Mouse (Mus musculus): Measurements from ENCODE around the gene Prss56.

The Prss56 gene

GRCm38 (mm10) chr1:87186261-87187036 is 3.3 kb downstream of the Prss56 start:
- DNase-seq, result no peak

DNA sequence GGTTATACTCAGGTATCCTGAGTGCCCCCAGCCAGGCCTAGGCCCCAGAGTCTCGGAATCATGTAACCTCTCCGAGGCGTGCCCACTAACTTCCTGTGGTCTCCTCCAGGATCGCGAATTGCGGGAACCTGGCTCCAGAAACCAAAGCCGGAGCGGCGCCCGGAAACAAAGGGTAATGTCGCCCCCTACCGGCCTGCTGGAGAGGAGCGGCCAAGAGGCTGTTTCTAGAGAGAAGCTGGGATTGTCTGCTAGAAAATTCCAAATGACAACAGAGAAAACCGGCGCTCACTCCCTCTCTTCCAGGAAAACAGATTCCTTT is 3.9 kb downstream of the Prss56 start:
- DNase-seq, result peak; percentile 70

GRCm38 (mm10) chr1:87190429-87190828 is 7.3 kb downstream of the Prss56 start, which contains the start of gene Chrnd:
Gene Chrnd (plus strand): TSS chr1:87190607.
- no peak for DNase-seq

DNA sequence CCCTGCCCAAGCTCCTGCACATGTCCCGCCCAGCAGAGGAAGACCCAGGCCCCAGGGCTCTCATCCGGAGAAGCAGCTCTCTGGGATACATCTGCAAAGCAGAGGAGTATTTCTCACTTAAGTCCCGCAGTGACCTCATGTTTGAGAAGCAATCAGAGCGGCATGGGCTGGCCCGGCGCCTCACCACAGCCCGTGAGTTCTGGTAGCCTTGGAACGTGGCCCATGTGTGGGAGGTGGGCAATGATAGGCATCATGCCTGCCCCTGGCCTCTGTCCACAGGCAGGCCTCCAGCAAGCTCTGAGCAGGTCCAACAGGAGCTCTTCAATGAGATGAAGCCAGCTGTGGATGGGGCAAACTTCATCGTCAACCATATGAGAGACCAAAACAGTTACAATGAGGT is 14.2 kb downstream of the Prss56 start:
- no peak for DNase-seq

GRCm38 (mm10) chr1:87198119-87199065 is 15.3 kb downstream of the Prss56 start:
- DNase-seq, result no peak

GRCm38 (mm10) chr1:87200811-87201210 is 17.7 kb downstream of the Prss56 start:
- no peak for DNase-seq

- DNase-seq, result no peak
Measured at GRCm38 (mm10) chr1:87201848-87202247, 18.7 kb downstream of the Prss56 start.

DNA sequence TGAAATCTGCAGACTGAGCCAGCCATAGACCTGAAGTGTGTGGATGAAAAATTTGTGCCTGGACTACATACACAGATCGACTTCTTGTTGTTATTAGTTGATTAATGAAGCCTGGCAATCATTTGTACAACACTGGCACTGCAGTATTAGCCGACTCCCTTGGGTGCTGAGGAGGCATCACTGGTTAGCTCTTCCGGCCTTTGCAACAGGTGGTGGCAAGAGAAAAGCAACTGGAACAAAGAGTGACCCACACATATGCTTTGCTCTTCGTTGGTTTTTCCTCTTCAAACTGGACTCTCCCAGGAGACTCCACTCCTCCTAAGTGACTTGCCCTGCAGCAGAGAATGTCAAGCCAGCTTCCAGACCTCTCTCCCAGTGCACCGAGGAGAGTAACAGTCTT is 20.7 kb downstream of the Prss56 start:
- no peak for DNase-seq

- DNase-seq, result no peak
Measured at GRCm38 (mm10) chr1:87204465-87204864, 21.4 kb downstream of the Prss56 start, which contains the start of gene Chrng. Gene Chrng (plus strand): TSS chr1:87204657.

- no peak for DNase-seq
Measured at GRCm38 (mm10) chr1:87205038-87205437, 21.9 kb downstream of the Prss56 start.

DNA sequence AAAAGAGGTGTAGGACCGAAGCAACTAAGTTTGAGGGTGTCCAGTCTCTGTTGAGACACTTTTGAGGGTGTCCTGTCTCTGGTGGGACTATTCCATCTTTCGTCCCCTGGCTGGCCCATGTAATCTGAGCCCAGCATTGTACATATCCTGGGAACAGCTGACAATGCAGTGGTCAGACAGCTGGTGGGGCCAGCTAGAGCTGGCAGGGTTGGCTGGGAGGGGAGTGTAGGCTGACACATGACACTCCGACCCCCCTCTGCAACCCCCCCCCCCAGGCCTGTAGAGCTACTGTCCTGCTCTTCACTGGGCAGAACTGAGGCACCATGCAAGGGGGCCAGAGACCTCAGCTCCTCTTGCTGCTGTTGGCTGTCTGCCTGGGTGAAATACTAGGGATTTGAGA is 22.4 kb downstream of the Prss56 start:
- DNase-seq, result no peak

GRCm38 (mm10) chr1:87206339-87206738 is 23.2 kb downstream of the Prss56 start:
- no peak for DNase-seq

GRCm38 (mm10) chr1:87211431-87211830 is 28.3 kb downstream of the Prss56 start:
- DNase-seq, result no peak

- DNase-seq, result peak; percentile 93
Measured at GRCm38 (mm10) chr1:87213735-87214704, 30.9 kb downstream of the Prss56 start, which contains the start of gene Eif4e2. Gene Eif4e2 (plus strand): TSS chr1:87213914.

- DNase-seq, result no peak
Measured at GRCm38 (mm10) chr1:87214748-87215147, 31.6 kb downstream of the Prss56 start.

GRCm38 (mm10) chr1:87217938-87218337 is 34.8 kb downstream of the Prss56 start:
- DNase-seq, result no peak

DNA sequence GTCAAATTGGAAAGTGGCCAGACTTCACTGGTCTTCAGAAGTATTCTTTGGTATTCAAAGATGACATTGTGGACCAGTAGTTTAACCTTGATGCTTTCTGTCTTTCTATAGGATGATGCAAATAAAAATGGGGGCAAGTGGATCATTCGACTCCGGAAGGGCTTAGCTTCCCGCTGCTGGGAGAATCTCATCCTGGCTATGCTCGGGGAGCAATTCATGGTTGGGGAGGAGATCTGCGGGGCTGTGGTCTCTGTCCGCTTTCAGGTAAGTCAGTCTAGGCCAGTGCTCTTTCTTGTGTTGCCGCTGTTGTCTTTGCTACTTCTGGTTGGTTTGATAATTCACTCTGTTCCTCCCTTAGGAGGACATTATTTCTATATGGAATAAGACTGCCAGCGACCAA is 42.6 kb downstream of the Prss56 start:
- DNase-seq, result no peak

DNA sequence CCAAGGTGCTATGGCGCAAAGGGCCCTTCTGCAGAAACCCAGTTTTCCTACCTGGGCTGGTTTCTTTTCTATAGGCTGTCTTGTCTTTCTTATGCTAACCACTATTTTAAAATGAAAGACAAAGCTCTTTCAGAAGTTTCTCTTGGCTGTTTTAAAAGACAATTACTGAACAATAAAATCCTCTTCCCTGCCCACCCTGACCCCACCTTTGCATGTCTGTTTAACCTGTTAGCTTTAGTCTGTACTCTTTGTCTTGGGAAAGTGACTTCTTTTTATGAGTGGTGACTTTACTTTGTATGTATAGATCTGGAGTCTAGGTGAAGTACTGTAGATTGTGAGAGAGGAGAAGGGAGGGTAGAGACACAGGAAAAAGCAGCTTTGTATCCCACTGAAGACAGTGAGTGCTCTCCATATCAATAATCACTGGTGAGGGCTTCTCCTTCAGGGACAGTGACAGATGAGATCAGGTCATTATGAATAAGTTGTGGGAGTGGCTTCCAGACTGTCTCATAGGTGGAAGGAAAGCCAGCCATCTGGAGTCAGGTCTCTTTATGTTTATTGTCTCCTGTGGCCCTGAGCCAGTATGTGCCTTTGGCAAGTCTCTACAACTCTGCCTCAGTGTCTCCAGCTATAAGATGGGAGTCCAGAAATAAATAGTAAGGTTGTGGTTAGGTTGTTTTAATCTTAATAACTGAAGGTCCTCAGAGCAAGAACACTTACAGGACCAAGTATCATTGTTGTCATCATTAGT is 43.5 kb downstream of the Prss56 start:
- no peak for DNase-seq

DNA sequence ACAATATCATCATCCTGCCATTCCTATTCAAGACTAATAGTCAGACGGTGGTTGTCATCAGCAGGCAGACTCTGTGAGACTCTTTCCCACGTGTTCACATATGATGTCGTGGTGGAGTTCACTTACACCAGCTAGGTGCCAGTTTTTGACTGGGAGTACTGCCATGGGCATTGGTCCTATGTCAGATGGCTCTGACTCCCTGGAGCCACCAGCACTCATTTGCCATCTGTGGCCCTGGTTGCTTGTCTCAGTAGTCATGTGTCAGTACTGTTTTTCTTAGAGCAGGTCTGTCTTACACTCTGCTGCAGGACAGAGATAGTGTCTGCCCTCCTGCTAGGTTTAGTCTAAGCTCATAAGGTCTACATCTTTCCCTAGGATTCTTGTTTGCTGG is 44.0 kb downstream of the Prss56 start:
- DNase-seq, result no peak

DNA sequence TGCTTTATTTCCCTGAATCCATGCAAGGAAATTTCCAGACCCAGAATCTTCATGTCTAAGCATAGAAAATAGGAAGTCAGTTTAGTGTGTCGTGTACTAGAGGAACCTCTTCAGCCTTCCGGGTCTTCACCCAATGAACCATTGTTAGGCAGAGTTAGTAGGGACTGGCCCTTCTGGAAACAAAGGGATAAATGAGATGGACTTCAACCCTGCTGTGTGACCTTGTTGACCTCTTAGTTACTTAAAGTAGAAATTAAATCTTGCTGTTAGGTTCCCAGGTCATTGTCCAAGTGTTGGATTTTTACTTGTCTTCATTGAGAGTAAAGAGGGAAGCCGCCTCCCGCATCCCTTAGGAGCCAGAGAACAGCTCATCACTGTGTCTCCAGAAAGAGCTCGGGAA is 47.5 kb downstream of the Prss56 start:
- DNase-seq, result no peak

GRCm38 (mm10) chr1:87232197-87232596 is 49.1 kb downstream of the Prss56 start:
- no peak for DNase-seq

All from right cerebral cortex, adult 18-20 months (tissue).